Mouse (Mus musculus) CD4-positive, CD25-positive, alpha-beta regulatory T cell, adult 4 months (primary cell): Measurements from ENCODE around the gene Opn1sw. TPM values are rescaled to one million over a fixed set of nuclear protein-coding genes. Genes with fewer than 3 reads are reported as not detected.

ENCODE experiments used
- ATAC-seq: one replicate; pipeline ENCODE4 v1.8.0; 2017
- polyA plus RNA-seq, 2 experiments: library from polyadenylated mRNA; unstranded; fragments of 100-300 nt; shearing (Covaris generic); gene quantifications; one replicate each; pipeline ENCODE4 v1.2.1; 2017

Gene Opn1sw
- polyA plus RNA-seq, 2 experiments from 2014 or later, result 0.38 to 0.62 TPM

- ATAC-seq, result no peak
Measured at GRCm38 (mm10) chr6:29326961-29327360, 61.3 kb downstream of the Opn1sw start.

Other genes with a start within 250 kb of the Opn1sw start
- gene Rbm28, start 223.5 kb downstream of the Opn1sw start, polyA plus RNA-seq, result 10 to 100 TPM; 60.2 to 62.8 TPM
- gene Prrt4, start 208.9 kb downstream of the Opn1sw start, polyA plus RNA-seq, result under 1 TPM; 0.16 to 0.28 TPM
- 10 to 100 TPM; 18.5 to 22.7 TPM for gene Impdh1, start 172.1 kb downstream of the Opn1sw start, polyA plus RNA-seq
- gene Hilpda, start 116.0 kb downstream of the Opn1sw start, polyA plus RNA-seq, result 10 to 100 TPM; 32.4 to 37.1 TPM
- gene Fam71f2, start 108.9 kb downstream of the Opn1sw start, polyA plus RNA-seq, result under 1 TPM in 1 of 2 experiments, not detected in 1; 0.44 TPM
- gene Fam71f1, start 69.3 kb downstream of the Opn1sw start, polyA plus RNA-seq, result not detected
- gene Calu, start 40.4 kb downstream of the Opn1sw start, polyA plus RNA-seq, result 10 to 100 TPM; 57.9 to 68.6 TPM
- under 1 TPM in 1 of 2 experiments, not detected in 1; 0.51 TPM for gene Ccdc136, start 7.8 kb upstream of the Opn1sw start, polyA plus RNA-seq
- gene Flnc, start 44.8 kb upstream of the Opn1sw start, polyA plus RNA-seq, result not detected
- gene Atp6v1f, start 79.2 kb upstream of the Opn1sw start, polyA plus RNA-seq, result 100 to 1,000 TPM; 325 to 332 TPM
- not detected for gene Atp6v1fnb, start 83.0 kb upstream of the Opn1sw start, polyA plus RNA-seq
- under 1 TPM in 1 of 2 experiments, not detected in 1; 0.38 TPM for gene Kcp, start 119.5 kb upstream of the Opn1sw start, polyA plus RNA-seq
- 10 to 100 TPM; 24.8 to 32.7 TPM for gene Irf5, start 138.2 kb upstream of the Opn1sw start, polyA plus RNA-seq
- 100 to 1,000 TPM in 1 of 2 experiments, 10 to 100 TPM in 1; 67.5 to 110 TPM for gene Tnpo3, start 221.4 kb upstream of the Opn1sw start, polyA plus RNA-seq